Mouse (Mus musculus) bone marrow macrophage, adult 2 months (primary cell): ENCODE measurements around the gene Gucy2g.

ENCODE experiments used
- CTCF ChIP-seq: IDR thresholded peaks from 2 replicates; pipeline ENCODE4 v1.5.1; 2012; ENCODE audit warnings: low read depth, mild to moderate bottlenecking, low read length, moderate library complexity
- POLR2A ChIP-seq: IDR thresholded peaks from 2 replicates; pipeline ENCODE4 v1.6.1; 2012; ENCODE audit warnings: mild to moderate bottlenecking, low read depth, low read length, borderline replicate concordance

DNA sequence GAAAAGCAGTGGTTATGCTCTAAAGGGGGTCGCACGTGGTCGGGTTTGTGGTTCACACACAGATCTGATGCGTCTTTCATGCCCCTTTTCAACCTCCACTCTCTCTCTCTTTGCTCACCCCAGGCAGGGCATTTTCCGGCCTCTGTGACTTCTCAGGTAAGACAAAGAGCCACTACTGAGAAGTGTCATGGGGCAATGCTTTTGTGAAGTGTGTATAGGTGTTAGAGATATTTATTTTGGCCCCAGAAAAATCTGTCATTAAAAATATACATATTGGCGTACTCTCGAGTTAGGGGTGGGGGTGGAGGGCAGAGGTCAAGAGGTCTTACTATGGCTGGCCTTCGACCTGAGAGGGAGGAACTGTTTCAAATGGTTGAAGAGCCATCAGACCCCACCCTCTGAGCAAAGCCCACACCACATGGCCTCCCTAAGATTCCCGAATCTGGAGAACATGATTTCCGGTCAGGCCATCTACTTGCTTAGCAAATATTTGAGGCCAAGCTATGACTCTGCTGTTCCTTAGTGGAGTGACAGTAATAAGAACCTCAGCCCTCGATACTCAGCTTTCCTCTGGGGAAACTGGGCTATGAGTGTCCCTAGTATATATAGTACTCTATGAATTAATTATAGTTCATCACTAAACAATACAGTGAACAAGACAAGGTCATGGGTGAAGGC lies 47.2 kb downstream of the Gucy2g start:
- TF ChIP-seq CTCF: no peak
- no peak for TF ChIP-seq POLR2A
